ENCODE assay signal across 17 mouse cellular contexts in the genomic region with DNA sequence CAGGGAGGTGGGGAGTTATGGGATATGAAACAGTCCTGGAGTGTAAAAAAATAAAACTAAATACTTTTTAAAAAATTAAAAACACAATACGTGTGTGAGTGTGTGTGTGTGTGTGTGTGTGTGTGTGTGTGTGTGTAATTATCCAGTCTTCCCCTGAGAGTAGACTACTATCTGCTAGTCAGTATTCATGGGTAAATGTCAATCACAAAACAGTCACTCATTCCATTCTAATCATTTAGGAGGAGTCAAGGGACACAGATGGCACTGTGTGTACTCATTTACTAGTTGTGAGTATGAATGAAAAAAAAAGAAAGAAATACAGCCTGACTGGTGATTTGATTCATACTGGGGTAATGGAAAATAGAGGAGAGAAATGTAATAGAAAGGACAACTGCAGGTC.
"Had no signal": no experiment of that assay in that cellular context is flagged by ENCODE, and none has a peak within 500 bp of the region (broad histone marks: within the 10 kb centered on the region; RNA-seq: fewer than 3 reads in every experiment).

No protein-coding gene starts in this region.

- H3K27me3 ChIP-seq: limb, embryonic 12.5 days; liver, embryonic 13.5 days; lung, embryonic 15.5 days; megakaryocyte, embryonic 14.5 days; neural tube, embryonic 13.5 days; stomach, embryonic 15.5 days had no signal

- DNase-seq: kidney, adult 8-10 months; kidney, postnatal 25 days; layer of hippocampus, adult 9-11 months; layer of hippocampus, postnatal 36 days; liver; liver, embryonic 13.5 days; liver, postnatal 0 days; lung, postnatal 14 days; right cerebral cortex, postnatal 14 days; thymus, adult 2 months; thymus, postnatal 25 days had no signal

- H3K9me3 ChIP-seq: limb, embryonic 12.5 days; liver, embryonic 13.5 days; lung, embryonic 15.5 days; neural tube, embryonic 13.5 days; stomach, embryonic 15.5 days had no signal

- H3K4me2 ChIP-seq: limb, embryonic 12.5 days; liver, embryonic 13.5 days; lung, embryonic 15.5 days; neural tube, embryonic 13.5 days; stomach, embryonic 15.5 days had no signal

- H3K4me1 ChIP-seq: liver, embryonic 13.5 days; lung, embryonic 15.5 days; megakaryocyte, embryonic 14.5 days; stomach, embryonic 15.5 days had no signal

- H3K4me3 ChIP-seq: limb, embryonic 12.5 days; liver, embryonic 13.5 days; lung, embryonic 15.5 days; megakaryocyte, embryonic 14.5 days; neural tube, embryonic 13.5 days; stomach, embryonic 15.5 days had no signal

- H3K9ac ChIP-seq: limb, embryonic 12.5 days; liver, embryonic 13.5 days; liver, postnatal 0 days; lung, embryonic 15.5 days; neural tube, embryonic 13.5 days; stomach, embryonic 15.5 days had no signal

- ATAC-seq: liver, postnatal 0 days had no signal

- H3K36me3 ChIP-seq: limb, embryonic 12.5 days; liver, embryonic 13.5 days; lung, embryonic 15.5 days; neural tube, embryonic 13.5 days; stomach, embryonic 15.5 days had no signal

- H3K27ac ChIP-seq: limb, embryonic 12.5 days; liver, embryonic 13.5 days; lung, embryonic 15.5 days; macrophage; neural tube, embryonic 13.5 days; stomach, embryonic 15.5 days had no signal
